Mouse (Mus musculus) liver, embryonic 11.5 days (tissue): Measurements from ENCODE around the gene Sorcs1. TPM values are rescaled to one million over a fixed set of nuclear protein-coding genes. Genes with fewer than 3 reads are reported as not detected.

ENCODE experiments used
- ATAC-seq: fragments of 200-750 bp; cut with Nextera tagmentation; replicated peaks from 2 replicates; pipeline ENCODE4 v1.8.0; 2017; ENCODE audit warnings: moderate number of reproducible peaks, mild to moderate bottlenecking, moderate TSS enrichment, moderate library complexity; ENCODE audit not compliant: low FRiP score
- DNase-seq: peaks from one replicate; pipeline ENCODE4 v3.0.0-alpha.2; 2017; ENCODE audit warnings: low spot score
- H3K27ac ChIP-seq: fragments of 300-500 bp; sonication (generic); 2 replicates; pipeline ENCODE4 v1.5.1; 2014; ENCODE audit warnings: mild to moderate bottlenecking, low read depth, low read length, control low read depth
- H3K27me3 ChIP-seq: fragments of 300-500 bp; sonication (generic); replicated peaks from 2 replicates; pipeline ENCODE4 v1.6.1; 2014; ENCODE audit warnings: low read length, mixed read lengths; ENCODE audit not compliant: control insufficient read depth, insufficient read depth
- H3K36me3 ChIP-seq: fragments of 300-500 bp; sonication (generic); 2 replicates; pipeline ENCODE4 v1.6.1; 2014; ENCODE audit warnings: mild to moderate bottlenecking, low read length, moderate library complexity, mixed read lengths; ENCODE audit not compliant: control insufficient read depth, insufficient read depth
- H3K4me1 ChIP-seq: fragments of 300-500 bp; sonication (generic); replicated peaks from 2 replicates; pipeline ENCODE4 v1.6.1; 2014; ENCODE audit warnings: low read length, mixed read lengths; ENCODE audit not compliant: control insufficient read depth, insufficient read depth
- H3K4me2 ChIP-seq: fragments of 300-500 bp; sonication (generic); 2 replicates; pipeline ENCODE4 v1.6.1; 2014; ENCODE audit warnings: mild to moderate bottlenecking, control low read depth, moderate library complexity
- H3K4me3 ChIP-seq: fragments of 300-500 bp; sonication (generic); 2 replicates; pipeline ENCODE4 v1.5.1; 2014; ENCODE audit warnings: low read depth, low read length, control low read depth
- H3K9ac ChIP-seq: fragments of 300-500 bp; sonication (generic); 2 replicates; pipeline ENCODE4 v1.6.1; 2014; ENCODE audit warnings: low read depth, low read length, control low read depth
- H3K9me3 ChIP-seq: fragments of 300-500 bp; sonication (generic); 2 replicates; pipeline ENCODE4 v1.6.1; 2016; ENCODE audit warnings: low read length, inconsistent platforms, mixed read lengths; ENCODE audit not compliant: control insufficient read depth
- WGBS: fragments of 180-500 bp; shearing (Covaris S2); extraction: QIAGEN DNeasy Blood & Tissue Kit; methylation state at CpG from one replicate; pipeline ENCODE4 v1.1.7; 2014; 5-methylcytosine and 5-hydroxymethylcytosine counted together
- polyA plus RNA-seq: library from polyadenylated mRNA; unstranded; fragments of >200 nt; fragmentation: Nextera tagmentation; extraction: Ambion mirVana; gene quantifications from 2 replicates; pipeline ENCODE4 v1.2.1, GENCODE M21; 2014

The Sorcs1 gene
- polyA plus RNA-seq, 1 experiment from 2014 or later = 0.52 TPM

GRCm38 (mm10) chr19:50366446-50366845, 312.0 kb downstream of the Sorcs1 start:
- Histone ChIP-seq H3K4me2 (no peak overlapping the region), H3K9ac (no peak overlapping the region), H3K9me3 (no peaks in the 10 kb centered on the region), H3K27ac (no peak overlapping the region), H3K4me3 (no peak overlapping the region), H3K27me3 (no peaks in the 10 kb centered on the region), H3K4me1 (no peaks in the 10 kb centered on the region), H3K36me3 (no peaks in the 10 kb centered on the region)
- 74% methylated on average over 3 of the region's 3 CpGs for WGBS
- no peak for DNase-seq
- ATAC-seq = no peak

DNA sequence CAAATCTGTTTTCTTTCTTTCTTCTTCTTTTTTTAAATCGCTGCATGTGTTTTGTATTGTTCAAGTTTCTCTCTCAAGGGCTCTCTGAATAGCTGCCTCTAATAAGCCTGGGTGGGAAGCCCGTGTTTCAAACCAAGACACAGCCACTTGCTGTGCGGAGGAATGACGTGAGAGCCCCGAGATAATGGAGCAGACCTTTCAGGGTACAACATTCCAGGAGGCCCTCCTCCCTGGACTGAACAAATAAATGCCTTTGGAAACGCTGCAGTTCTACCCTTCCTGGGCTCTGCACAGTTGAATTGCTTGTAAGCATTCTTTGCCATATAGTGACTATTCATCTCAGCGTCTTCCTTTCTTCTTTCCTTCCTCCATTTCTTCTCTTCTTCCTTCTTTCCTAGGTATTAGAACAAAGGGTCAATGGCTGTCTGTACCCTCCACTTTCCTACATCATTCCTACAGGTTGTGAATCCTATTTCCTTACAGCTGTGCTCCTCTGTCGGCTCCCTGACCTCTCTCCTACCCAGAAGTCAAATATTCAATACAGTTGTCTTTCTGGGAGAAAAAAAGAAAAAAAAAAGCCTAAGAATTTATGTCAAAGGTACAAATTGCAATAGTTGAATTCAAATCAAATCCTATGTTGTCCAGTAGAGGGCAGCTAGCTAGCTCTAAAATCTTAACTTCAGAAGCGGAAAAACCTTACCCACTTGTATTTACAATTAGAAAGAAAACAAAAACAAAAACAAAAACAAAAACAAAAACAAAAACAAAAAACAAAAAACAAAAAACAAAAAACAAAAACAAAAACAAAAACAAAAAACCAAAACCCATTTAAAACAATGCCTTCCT, 315.6 kb downstream of the Sorcs1 start:
- H3K27ac ChIP-seq = no peak overlapping the region
- no peaks in the 10 kb centered on the region for H3K9me3 ChIP-seq
- ATAC-seq (no peak), DNase-seq (no peak)
- H3K4me3 ChIP-seq = no peak overlapping the region
- H3K36me3 ChIP-seq = no peaks in the 10 kb centered on the region
- no peaks in the 10 kb centered on the region for H3K27me3 ChIP-seq
- no peak overlapping the region for H3K4me2 ChIP-seq
- WGBS = 55% methylated on average over 9 of the region's 9 CpGs
- H3K4me1 ChIP-seq = no peaks in the 10 kb centered on the region
- H3K9ac ChIP-seq = no peak overlapping the region

GRCm38 (mm10) chr19:50358561-50358960, 319.9 kb downstream of the Sorcs1 start:
- no peaks in the 10 kb centered on the region for H3K36me3 ChIP-seq
- no peak overlapping the region for H3K27ac ChIP-seq
- H3K4me1 ChIP-seq = no peaks in the 10 kb centered on the region
- ATAC-seq = no peak
- H3K9me3 ChIP-seq = no peaks in the 10 kb centered on the region
- no peaks in the 10 kb centered on the region for H3K27me3 ChIP-seq
- H3K9ac ChIP-seq = no peak overlapping the region
- no peak for DNase-seq
- no peak overlapping the region for H3K4me3 ChIP-seq
- no peak overlapping the region for H3K4me2 ChIP-seq
- WGBS = 68% methylated on average over 2 of the region's 2 CpGs

DNA sequence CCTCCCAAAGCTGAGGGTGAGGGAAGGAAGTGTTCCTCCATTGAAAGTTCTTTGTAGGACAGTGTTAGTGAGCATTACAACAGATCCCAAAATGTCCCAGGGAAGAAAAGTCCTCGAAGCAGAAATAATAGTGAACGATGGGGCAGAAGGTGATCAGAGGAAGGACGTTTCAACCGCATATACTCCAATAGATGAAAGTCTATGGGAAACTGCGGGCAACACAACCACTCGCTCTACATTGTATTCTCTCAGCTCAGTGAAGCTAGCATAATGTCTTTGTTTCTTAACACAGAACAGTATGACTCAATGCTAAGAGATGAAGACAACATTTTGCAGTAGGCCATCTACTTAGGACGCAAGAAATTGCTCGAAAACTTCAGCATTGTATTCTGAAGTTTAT, 339.2 kb downstream of the Sorcs1 start:
- Histone ChIP-seq H3K27me3 (no peaks in the 10 kb centered on the region), H3K4me2 (no peak overlapping the region), H3K9me3 (no peaks in the 10 kb centered on the region), H3K9ac (no peak overlapping the region), H3K36me3 (no peaks in the 10 kb centered on the region), H3K27ac (no peak overlapping the region), H3K4me1 (no peaks in the 10 kb centered on the region), H3K4me3 (no peak overlapping the region)
- WGBS = 88% methylated on average over 8 of the region's 8 CpGs
- ATAC-seq (no peak), DNase-seq (no peak)

- Histone ChIP-seq H3K9me3 (no peaks in the 10 kb centered on the region), H3K4me3 (no peak overlapping the region), H3K27me3 (no peaks in the 10 kb centered on the region), H3K4me1 (no peaks in the 10 kb centered on the region), H3K4me2 (no peak overlapping the region), H3K27ac (no peak overlapping the region), H3K9ac (no peak overlapping the region), H3K36me3 (no peaks in the 10 kb centered on the region)
- WGBS = 70% methylated on average over 3 of the region's 3 CpGs
- DNase-seq (no peak), ATAC-seq (no peak)
Observed at GRCm38 (mm10) chr19:50336751-50337150, 341.7 kb downstream of the Sorcs1 start.

GRCm38 (mm10) chr19:50331136-50331535, 347.3 kb downstream of the Sorcs1 start:
- H3K4me2 ChIP-seq = no peak overlapping the region
- no peak overlapping the region for H3K27ac ChIP-seq
- H3K4me3 ChIP-seq = no peak overlapping the region
- H3K27me3 ChIP-seq = no peaks in the 10 kb centered on the region
- ATAC-seq (no peak), DNase-seq (no peak)
- WGBS = 78% methylated on average over 3 of the region's 3 CpGs
- no peak overlapping the region for H3K9ac ChIP-seq
- no peaks in the 10 kb centered on the region for H3K36me3 ChIP-seq
- H3K9me3 ChIP-seq = no peaks in the 10 kb centered on the region
- H3K4me1 ChIP-seq = no peaks in the 10 kb centered on the region

- 74% methylated on average over 8 of the region's 8 CpGs for WGBS
- H3K27me3 ChIP-seq = no peaks in the 10 kb centered on the region
- DNase-seq (no peak), ATAC-seq (no peak)
- no peaks in the 10 kb centered on the region for H3K36me3 ChIP-seq
- H3K4me1 ChIP-seq = no peaks in the 10 kb centered on the region
- no peak overlapping the region for H3K9ac ChIP-seq
- no peak overlapping the region for H3K4me3 ChIP-seq
- H3K27ac ChIP-seq = no peak overlapping the region
- no peak overlapping the region for H3K4me2 ChIP-seq
- H3K9me3 ChIP-seq = no peaks in the 10 kb centered on the region
Observed at GRCm38 (mm10) chr19:50327804-50328203, 350.6 kb downstream of the Sorcs1 start.

DNA sequence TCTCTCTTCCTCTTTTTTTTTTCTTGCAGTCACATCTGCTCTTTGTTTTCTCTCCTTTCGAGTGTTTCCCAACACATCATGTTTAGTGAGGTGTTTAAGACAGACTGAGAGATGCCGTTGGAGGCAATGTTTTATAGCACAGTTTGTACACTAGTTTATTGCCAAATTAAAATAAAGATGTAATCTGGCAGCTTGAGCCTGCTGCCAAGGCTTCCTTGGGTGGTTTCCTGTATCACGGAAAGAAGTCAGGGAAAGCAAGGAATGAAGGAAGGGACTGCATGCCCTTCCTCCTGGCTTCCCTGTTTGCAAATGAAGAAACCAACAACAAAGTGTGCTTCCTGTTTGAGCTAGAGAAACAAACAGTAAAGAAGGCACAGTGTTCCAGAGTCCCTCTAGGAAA, 352.3 kb downstream of the Sorcs1 start:
- WGBS = 61% methylated on average over 3 of the region's 3 CpGs
- no peak for ATAC-seq
- no peak for DNase-seq

GRCm38 (mm10) chr19:50325686-50326085, 352.8 kb downstream of the Sorcs1 start:
- no peak overlapping the region for H3K27ac ChIP-seq
- no peak for DNase-seq
- H3K4me3 ChIP-seq = no peak overlapping the region
- H3K9ac ChIP-seq = no peak overlapping the region
- H3K4me2 ChIP-seq = no peak overlapping the region
- ATAC-seq = no peak
- no peaks in the 10 kb centered on the region for H3K27me3 ChIP-seq
- H3K4me1 ChIP-seq = no peaks in the 10 kb centered on the region
- no peaks in the 10 kb centered on the region for H3K9me3 ChIP-seq
- WGBS = 89% methylated on average over 10 of the region's 10 CpGs
- H3K36me3 ChIP-seq = no peaks in the 10 kb centered on the region

More for the DNA sequence above, 352.3 kb downstream of the Sorcs1 start:
- Histone ChIP-seq H3K4me2 (no peak overlapping the region), H3K9me3 (no peaks in the 10 kb centered on the region), H3K4me3 (no peak overlapping the region), H3K4me1 (no peaks in the 10 kb centered on the region), H3K27ac (no peak overlapping the region), H3K36me3 (no peaks in the 10 kb centered on the region), H3K9ac (no peak overlapping the region), H3K27me3 (no peaks in the 10 kb centered on the region)
